Mouse (Mus musculus) ES-Bruce4 (cell line): ENCODE measurements at regions not wholly inside any gene's neighbourhood (a gene's known extent, or its start where the extent isn't known, plus 50 kb on each side); places are given as distances from the start of the nearest gene placed in this dataset.

Experiments used
- H3K27ac ChIP-seq: 2 replicates; pipeline ENCODE4 v1.5.1; 2012; ENCODE audit warnings: low read length, inconsistent platforms; ENCODE audit not compliant: insufficient read depth
- H3K27me3 ChIP-seq: 2 replicates; pipeline ENCODE4 v1.6.1; 2012; ENCODE audit warnings: mild to moderate bottlenecking, low read length, inconsistent platforms; ENCODE audit not compliant: control insufficient read depth, poor library complexity, insufficient read depth, severe bottlenecking
- H3K36me3 ChIP-seq: 2 replicates; pipeline ENCODE4 v1.6.1; 2012; ENCODE audit warnings: inconsistent platforms, mild to moderate bottlenecking, low read length, moderate library complexity; ENCODE audit not compliant: control insufficient read depth, poor library complexity, insufficient read depth, severe bottlenecking
- H3K4me1 ChIP-seq: one replicate; pipeline ENCODE4 v1.8.1; 2011; ENCODE audit warnings: low read length; ENCODE audit not compliant: control insufficient read depth, insufficient read depth
- H3K4me3 ChIP-seq: 2 replicates; pipeline ENCODE4 v1.5.1; 2011; ENCODE audit warnings: low read depth, mild to moderate bottlenecking, low read length
- H3K9ac ChIP-seq: 2 replicates; pipeline ENCODE4 v1.6.1; 2012; ENCODE audit warnings: low read depth, mild to moderate bottlenecking, inconsistent platforms; ENCODE audit not compliant: poor library complexity, severe bottlenecking
- H3K9me3 ChIP-seq: replicated peaks from 2 replicates; pipeline ENCODE4 v1.6.1; 2012; ENCODE audit warnings: mild to moderate bottlenecking, low read length, inconsistent platforms; ENCODE audit not compliant: control insufficient read depth, poor library complexity, insufficient read depth, severe bottlenecking
- CTCF ChIP-seq: IDR thresholded peaks from one replicate; pipeline ENCODE4 v1.8.1; 2011; ENCODE audit warnings: low read depth, low read length
- EP300 ChIP-seq: IDR thresholded peaks from 2 replicates; pipeline ENCODE4 v1.6.1; 2011; ENCODE audit warnings: low read depth, low read length; ENCODE audit not compliant: insufficient read depth
- POLR2A ChIP-seq: IDR thresholded peaks from one replicate; pipeline ENCODE4 v1.8.1; 2011; ENCODE audit warnings: low read length; ENCODE audit not compliant: insufficient read depth

DNA sequence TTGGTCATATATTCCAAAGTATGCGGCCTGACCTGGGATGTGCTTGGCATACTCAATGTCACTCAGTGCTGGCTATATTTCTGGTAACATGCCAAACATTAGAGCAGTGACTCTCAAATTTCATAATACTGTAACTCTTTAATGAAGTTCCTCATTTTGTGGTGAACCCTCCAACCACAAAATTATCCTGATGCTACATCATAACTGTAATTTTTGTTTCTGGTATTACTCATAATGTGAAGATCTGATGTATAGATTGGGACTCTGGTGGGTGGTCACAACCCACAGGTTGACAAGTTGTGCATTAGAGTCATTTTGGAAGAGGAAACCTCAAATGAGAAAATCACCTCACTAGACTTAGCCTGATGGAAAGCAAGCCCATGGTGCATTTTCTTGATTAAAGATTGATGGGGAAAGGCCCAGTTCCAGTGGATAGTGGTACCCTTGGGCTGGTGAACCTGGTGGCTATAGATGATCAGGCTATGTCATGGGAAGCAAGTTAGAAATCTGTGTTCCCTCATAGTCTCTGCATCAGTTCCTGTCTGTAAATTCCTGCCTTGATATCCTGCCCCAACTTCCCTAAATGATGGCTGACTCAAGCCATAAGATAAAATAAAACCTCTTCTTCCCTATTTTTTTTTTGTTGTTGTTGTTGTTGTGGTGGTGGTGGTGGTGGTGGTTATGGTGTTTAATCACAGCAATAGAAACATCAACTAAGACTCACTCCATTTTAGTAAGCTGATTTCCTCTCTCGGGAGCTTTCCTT is 483.5 kb upstream of the Kif18a start:
- no peak overlapping the region for H3K9ac ChIP-seq
- no peaks in the 10 kb centered on the region for H3K4me1 ChIP-seq
- H3K27ac ChIP-seq: no peak overlapping the region
- TF ChIP-seq EP300 (no peak), POLR2A (no peak), CTCF (no peak)
- H3K9me3 ChIP-seq: no peaks in the 10 kb centered on the region
- no peaks in the 10 kb centered on the region for H3K27me3 ChIP-seq
- H3K36me3 ChIP-seq: no peaks in the 10 kb centered on the region
- no peak overlapping the region for H3K4me3 ChIP-seq

DNA sequence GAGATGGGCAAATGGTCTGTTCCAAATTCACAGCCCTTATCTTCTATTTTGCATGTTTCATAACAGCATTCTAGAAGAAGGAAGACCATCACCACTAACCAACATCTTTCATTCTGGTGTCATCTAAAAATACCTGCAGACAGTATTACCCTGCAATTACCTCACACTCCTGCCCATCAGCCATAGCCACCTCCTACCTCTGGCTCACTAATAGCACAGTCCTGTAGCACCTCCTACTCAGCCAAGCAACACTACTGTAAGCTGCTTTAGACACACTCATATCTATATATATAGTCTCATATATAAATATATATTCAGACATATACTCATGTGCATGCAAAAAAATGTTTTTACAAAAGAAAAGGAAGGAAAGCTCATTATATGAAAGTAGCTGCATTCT is 468.2 kb upstream of the Kif18a start:
- H3K36me3 ChIP-seq: no peaks in the 10 kb centered on the region
- H3K27ac ChIP-seq: no peak overlapping the region
- TF ChIP-seq EP300 (no peak), POLR2A (no peak), CTCF (no peak)
- H3K9me3 ChIP-seq: no peaks in the 10 kb centered on the region
- H3K4me3 ChIP-seq: no peak overlapping the region
- no peaks in the 10 kb centered on the region; the same call in 1 of the 2 replicates for H3K27me3 ChIP-seq
- no peak overlapping the region for H3K9ac ChIP-seq
- H3K4me1 ChIP-seq: no peaks in the 10 kb centered on the region

DNA sequence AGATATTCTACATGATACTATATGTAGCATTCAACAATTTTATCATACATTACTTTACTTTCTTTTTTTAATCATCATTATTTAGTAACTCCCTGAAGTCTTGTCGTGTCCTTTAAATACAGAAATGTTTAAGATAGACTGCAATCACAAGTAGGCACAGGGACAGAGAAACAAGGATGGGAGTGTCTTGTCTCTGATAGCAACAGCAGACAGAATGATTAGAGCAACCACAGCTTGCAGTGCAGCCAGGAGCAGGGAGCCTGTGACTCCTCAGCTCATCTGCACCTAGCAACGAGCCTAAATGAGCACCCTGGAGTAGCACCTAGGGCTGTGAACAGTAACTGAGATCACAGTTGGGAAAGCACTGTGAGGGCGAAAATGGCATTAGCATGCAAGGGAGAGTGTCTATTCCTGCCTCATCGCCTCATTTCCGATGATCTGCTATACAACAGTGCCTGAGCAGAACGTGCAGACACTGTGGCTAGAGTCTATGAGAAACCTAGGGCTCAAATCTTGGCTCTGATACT is 467.4 kb upstream of the Kif18a start:
- Histone ChIP-seq H3K27me3 (no peaks in the 10 kb centered on the region; the same call in 1 of the 2 replicates), H3K9ac (no peak overlapping the region), H3K36me3 (no peaks in the 10 kb centered on the region), H3K4me1 (no peaks in the 10 kb centered on the region), H3K9me3 (no peaks in the 10 kb centered on the region), H3K27ac (no peak overlapping the region), H3K4me3 (no peak overlapping the region)
- no peak for TF ChIP-seq POLR2A
- no peak for TF ChIP-seq CTCF
- TF ChIP-seq EP300: no peak

DNA sequence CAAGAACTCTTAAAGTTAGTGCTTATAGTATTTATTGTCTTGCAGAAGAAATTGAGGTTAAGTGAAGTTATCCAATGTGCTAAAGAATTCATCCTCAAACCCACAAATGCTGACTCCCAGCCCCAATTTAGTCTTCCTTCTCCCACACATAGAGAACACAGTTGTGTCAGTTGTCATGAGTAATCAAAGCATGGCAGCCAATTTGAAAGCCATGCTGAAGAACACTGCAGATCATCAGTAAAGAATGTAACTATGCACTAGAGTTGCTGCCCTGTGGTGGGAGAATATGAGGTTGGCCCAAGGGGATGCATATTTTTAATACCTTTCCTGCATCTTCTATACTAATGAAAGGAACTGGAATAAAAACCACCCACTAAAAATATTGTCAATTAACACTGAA is 464.0 kb upstream of the Kif18a start:
- TF ChIP-seq CTCF (no peak), POLR2A (no peak), EP300 (no peak)
- Histone ChIP-seq H3K4me1 (no peaks in the 10 kb centered on the region), H3K4me3 (no peak overlapping the region)

DNA sequence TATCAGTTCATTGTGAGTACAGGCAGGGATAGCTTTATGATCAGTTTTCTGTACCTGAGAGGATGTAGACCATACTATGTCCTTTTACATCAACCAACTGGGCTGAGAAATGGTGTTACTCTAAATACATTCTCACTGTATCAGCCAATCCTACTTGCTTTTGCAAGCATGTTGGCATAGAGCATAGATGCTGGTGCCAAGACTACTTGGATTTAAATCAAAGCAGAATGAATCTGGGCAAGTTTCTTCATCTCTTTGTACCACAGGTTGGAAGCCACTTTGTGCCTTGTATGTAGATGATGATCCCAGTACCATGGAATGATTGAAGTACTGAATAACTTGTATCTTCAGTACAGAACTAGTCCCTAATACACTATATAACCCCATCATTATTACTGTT is 456.5 kb upstream of the Kif18a start:
- H3K4me3 ChIP-seq: no peak overlapping the region
- H3K36me3 ChIP-seq: no peaks in the 10 kb centered on the region
- no peaks in the 10 kb centered on the region for H3K9me3 ChIP-seq
- no peak overlapping the region for H3K9ac ChIP-seq
- TF ChIP-seq EP300 (no peak), CTCF (no peak), POLR2A (no peak)
- no peaks in the 10 kb centered on the region for H3K4me1 ChIP-seq
- H3K27me3 ChIP-seq: no peaks in the 10 kb centered on the region
- no peak overlapping the region for H3K27ac ChIP-seq

More for the DNA sequence above, 464.0 kb upstream of the Kif18a start:
- Histone ChIP-seq H3K27ac (no peak overlapping the region), H3K27me3 (no peaks in the 10 kb centered on the region; the same call in 1 of the 2 replicates), H3K9me3 (no peaks in the 10 kb centered on the region), H3K36me3 (no peaks in the 10 kb centered on the region), H3K9ac (no peak overlapping the region)

DNA sequence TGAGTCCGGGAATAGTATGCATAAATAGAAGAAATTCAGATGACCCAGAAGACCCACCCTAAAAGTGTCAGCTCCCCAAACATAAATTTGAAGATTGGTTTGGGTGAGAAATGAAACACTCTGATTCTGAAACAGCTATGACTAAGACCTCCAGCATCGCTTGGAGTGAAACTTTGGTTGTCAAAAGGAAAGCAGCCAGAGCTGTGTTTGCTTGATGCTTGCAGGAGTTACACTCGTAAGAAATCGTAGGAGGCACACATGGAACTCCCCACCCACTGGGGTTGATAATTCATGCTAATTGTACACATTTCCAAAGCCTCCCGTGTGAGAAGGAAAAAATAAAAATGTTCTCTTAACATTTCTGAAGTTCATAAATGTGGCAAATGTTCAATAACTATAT is 454.6 kb upstream of the Kif18a start:
- Histone ChIP-seq H3K4me3 (no peak overlapping the region), H3K27me3 (no peaks in the 10 kb centered on the region), H3K9me3 (no peaks in the 10 kb centered on the region), H3K9ac (no peak overlapping the region), H3K4me1 (no peaks in the 10 kb centered on the region), H3K27ac (no peak overlapping the region), H3K36me3 (no peaks in the 10 kb centered on the region)
- no peak for TF ChIP-seq POLR2A
- TF ChIP-seq CTCF: no peak
- no peak for TF ChIP-seq EP300
